Mouse (Mus musculus) left cerebral cortex, postnatal 14 days (tissue): ENCODE results near the gene Slc5a5. TPM values are rescaled to one million over a fixed set of nuclear protein-coding genes. Genes with fewer than 3 reads are reported as not detected.

Source experiments
- DNase-seq, 2 experiments: peaks; one replicate each; pipeline ENCODE4 v3.0.0; 2021 to 2022; ENCODE audit warnings: low spot score in 2 of 2, mixed read lengths in 1 of 2
- intact Hi-C: fragments of 180-260 bp; cut with DNase I; formaldehyde crosslinking; loops from one replicate; pipeline ENCODE4 v1.15.1; 2025
- total RNA-seq, 2 experiments: library from RNA; stranded (reverse); gene quantifications; 2 replicates each; pipeline ENCODE4 v1.2.3; 2021

The Slc5a5 gene
- total RNA-seq, 2 experiments from 2014 or later, result 8.4 to 10.3 TPM

GRCm38 (mm10) chr8:70891356-70891755, 1.2 kb downstream of the Slc5a5 start:
- intact Hi-C loops, result loop anchor here (10.0 kb wide), 1 partner anchor 483 kb away; the partner anchor contains the start of gene Ocel1

DNA sequence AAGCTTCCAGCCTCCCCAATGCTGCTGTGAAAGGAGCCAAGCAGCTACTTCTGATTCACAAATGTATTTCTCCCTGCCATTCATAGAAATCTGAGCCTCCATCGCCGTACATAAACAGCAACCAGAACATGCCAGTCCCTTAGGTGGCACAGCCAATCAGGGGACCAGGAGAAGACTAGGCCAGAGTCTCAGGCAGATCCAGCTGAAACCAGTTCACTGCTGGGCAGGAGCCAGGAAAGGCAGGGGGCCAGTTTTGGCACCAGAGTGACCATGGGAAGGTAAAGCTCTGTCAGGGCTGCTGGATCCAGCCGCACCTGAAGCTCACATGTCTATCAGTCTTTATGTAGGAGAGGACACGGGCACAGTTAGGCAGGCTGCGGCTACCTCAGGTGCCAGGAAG, 1.9 kb downstream of the Slc5a5 start:
- no peak for DNase-seq
- intact Hi-C loops, result loop anchor here (10.0 kb wide), 1 partner anchor 484 kb away; the partner anchor contains the start of gene Ocel1

More at GRCm38 (mm10) chr8:70891356-70891755, 1.2 kb downstream of the Slc5a5 start:
- DNase-seq, result no peak

DNA sequence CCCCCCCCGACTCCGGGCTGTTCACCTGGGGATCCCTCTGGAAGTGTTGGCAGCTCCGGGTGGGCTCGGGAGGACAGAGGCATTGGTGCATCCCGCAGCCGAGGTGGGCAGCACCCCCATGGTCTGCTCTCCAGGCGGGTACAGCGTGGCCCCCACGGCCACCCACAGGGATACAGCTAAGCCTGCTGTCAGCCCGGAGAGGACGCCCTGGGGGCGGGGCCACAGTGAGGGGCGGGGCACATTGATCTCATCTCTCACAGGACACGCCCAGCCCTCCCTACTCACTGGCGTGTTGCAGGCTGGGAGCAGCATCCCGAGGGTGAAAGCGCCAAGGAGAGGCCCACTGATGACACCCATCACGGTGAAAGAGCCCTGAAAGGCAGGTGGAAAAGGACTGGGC, 4.9 kb downstream of the Slc5a5 start:
- intact Hi-C loops, result no loop called here
- no peak for DNase-seq

- no peak for DNase-seq
- intact Hi-C loops, result no loop called here
Measured at GRCm38 (mm10) chr8:70885612-70886011, 6.9 kb downstream of the Slc5a5 start.

- intact Hi-C loops, result no loop called here
- no peak for DNase-seq
Measured at GRCm38 (mm10) chr8:70884683-70885082, 7.9 kb downstream of the Slc5a5 start.

- no peak for DNase-seq
- intact Hi-C loops, result no loop called here
Measured at GRCm38 (mm10) chr8:70884186-70884585, 8.4 kb downstream of the Slc5a5 start.

DNA sequence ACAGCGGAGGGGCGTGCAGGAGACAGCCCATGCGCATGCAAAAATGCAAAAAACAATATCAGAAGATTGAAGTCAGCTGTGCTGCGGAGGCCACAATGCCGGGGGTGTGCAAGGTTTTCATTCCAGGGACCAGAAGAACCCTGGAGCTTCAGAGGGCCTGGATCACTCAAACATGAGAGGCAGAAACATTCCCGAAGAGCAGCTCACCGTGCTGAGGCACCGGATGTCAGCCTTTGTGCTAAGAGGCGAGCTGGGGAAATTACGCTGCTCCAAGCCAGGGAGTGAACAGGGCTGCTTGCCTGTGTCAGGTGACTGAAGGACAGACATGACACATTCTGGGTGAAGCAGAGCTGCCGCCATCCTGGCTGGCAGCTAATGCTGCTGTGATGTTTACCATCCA, 12.0 kb downstream of the Slc5a5 start:
- no peak for DNase-seq
- intact Hi-C loops, result no loop called here

- no peak for DNase-seq
- intact Hi-C loops, result no loop called here
Measured at GRCm38 (mm10) chr8:70880126-70880525, 12.4 kb downstream of the Slc5a5 start.

GRCm38 (mm10) chr8:70879500-70879899, 13.1 kb downstream of the Slc5a5 start:
- intact Hi-C loops, result no loop called here
- DNase-seq, result no peak

DNA sequence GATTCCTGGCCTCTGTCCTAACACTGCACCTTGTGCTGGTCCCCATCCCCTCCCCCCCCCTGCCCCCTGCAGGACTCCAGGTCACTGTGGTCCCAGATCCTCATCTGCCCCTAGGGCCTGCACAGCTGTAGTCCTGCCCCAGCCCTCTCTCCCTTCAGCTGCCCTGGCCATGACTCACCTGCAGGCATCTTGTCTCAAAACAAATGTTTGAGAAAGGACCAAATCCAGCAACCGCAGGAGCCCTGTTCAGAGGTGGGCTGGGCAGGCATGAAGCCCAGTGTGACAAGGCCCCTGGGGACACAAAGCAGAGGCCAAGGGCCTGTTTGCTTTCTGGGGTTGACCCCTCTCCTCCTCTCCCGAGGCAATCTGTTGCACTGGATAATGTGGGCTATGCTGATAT, 14.4 kb downstream of the Slc5a5 start:
- intact Hi-C loops, result no loop called here
- no peak for DNase-seq

DNA sequence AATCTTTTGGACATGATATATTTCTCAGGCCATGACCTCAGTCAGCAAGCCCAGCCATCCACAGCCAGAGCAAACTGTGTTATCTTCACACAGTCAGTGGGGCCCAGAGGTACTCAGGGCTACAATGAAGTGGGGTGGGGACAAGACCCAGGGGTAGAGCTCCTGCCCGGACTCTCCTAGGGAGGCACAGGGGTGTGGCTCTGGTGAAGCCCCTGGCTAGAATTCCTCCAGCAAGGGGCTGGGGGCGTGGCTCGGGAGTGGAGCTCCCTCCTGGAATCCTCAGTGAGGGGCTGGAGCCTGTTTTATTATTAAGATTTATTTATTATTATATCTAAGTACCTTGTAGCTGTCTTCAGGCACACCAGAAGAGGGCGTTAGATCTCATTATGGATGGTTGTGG, 16.2 kb downstream of the Slc5a5 start:
- DNase-seq, result no peak

DNA sequence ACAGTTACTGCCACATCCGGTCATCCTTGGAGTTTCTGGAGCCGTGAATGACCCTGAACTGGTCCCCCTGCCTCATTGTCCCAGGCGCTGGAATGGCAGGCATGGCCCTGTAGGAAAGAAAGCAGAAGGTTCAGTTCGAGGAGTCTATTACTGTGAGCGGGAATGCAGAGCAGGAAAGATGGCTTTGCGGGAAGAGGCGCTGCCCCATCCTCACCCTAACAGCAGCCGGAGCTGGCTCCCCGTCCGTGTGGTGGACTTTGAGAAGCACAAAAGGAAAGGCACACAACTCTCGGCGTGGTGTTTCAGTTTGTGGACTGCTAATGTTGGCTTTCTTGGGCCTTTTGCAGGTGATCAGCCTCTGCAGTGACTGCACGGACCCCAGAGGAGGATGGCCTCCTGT, 18.1 kb downstream of the Slc5a5 start:
- no peak for DNase-seq
- intact Hi-C loops, result loop anchor here (2.0 kb wide), 1 partner anchor 18 kb away; the partner anchor contains the start of gene Slc5a5

More for the DNA sequence above, 16.2 kb downstream of the Slc5a5 start:
- intact Hi-C loops, result no loop called here

DNA sequence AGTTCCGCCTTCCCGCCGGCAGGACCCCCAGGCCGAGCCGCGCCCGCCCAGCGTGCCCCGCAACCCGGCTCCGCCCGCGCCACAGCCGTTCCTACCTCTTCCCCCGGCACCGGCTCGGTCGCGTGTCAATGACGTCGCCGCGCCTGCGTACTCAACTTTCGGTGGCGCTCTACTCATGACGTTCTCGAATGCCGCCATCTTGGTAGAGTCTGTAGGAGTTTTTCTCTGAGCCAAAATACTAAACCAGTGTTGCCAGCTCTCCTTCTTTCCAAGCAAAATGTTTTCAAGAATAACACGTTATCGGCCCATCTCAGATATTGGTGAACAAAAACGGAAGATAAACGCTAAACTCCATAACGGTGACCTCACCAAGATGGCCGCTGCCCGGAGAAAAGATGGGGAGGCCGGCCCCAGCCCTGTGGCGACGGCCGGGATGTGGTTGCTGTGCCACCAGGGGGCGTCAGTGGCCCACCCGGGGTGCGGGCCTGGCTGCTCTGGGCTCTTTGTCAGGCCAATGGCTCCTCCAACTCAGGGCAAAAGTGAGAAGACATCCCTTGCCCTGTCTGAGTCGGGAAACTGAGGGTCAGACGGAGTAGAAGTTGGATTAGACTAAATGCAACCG, 19.1 kb downstream of the Slc5a5 start, which contains the start of gene Ccdc124:
Gene Ccdc124, minus strand, starts transcription at position 572 of the 622 bp plus-strand sequence.
- intact Hi-C loops, result loop anchor here (1.0 kb wide), 1 partner anchor 24 kb away; the partner anchor contains the start of gene Rpl18a
- DNase-seq, result peak; percentile 96

- intact Hi-C loops, result loop anchor here (1.0 kb wide), 1 partner anchor 24 kb away; the partner anchor contains the start of gene Rpl18a
- DNase-seq, result no peak
Measured at GRCm38 (mm10) chr8:70872643-70873363, 19.8 kb downstream of the Slc5a5 start.

DNA sequence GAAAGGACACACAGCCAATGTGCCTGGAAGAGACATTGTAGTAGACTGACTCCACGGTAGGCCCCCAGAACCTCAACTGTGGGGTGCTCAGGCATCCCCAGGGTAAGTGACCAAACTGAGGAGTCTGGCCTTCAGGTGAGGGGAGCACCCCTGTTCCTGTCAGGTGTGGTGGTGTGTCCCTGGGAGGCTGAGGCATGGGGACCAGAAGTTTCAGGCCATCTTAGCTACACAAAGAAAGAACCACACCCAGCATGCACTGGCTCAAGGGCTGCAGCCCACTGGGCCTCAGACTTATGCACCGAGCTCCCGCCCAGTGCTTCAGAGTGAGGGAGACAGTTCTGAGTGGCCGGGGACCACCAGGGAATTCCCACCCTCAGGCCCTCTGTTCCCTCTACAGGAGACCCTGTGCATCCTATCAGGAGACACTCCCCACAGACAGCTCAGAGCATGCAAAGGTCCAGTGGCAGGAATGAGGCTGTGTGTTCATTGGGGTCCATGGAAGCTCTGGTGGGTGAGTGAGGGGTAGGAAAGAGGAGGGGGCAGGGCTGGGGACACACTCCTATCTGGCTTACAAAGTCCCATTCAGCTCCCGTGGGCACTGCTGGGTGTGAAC, 21.3 kb downstream of the Slc5a5 start:
- intact Hi-C loops, result no loop called here
- no peak for DNase-seq

DNA sequence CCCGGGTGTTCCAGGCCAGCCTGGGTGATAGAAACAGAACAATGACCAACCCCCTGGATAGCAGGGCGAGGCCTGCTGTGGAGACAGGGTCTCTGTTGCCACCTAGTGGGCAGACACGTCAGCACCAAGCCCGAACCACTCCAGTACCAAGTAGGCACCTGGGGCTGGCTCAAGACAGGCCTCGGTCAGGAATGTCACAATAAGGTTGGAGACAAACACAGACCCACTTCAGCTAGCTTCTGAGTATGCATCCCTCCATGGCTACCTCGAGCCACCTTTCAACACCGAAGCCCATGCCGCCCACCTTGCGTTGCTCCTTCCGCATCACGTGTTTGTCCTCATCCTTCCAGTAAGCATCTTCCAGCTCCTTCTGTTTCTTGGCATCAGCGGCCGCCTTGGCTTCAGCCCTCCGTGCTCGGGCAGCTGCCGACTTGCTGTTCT, 22.9 kb downstream of the Slc5a5 start:
- intact Hi-C loops, result loop anchor here (1.0 kb wide), 1 partner anchor 25 kb away; no protein-coding TSS in a partner anchor
- peak; percentile 84 to 87 for DNase-seq

DNA sequence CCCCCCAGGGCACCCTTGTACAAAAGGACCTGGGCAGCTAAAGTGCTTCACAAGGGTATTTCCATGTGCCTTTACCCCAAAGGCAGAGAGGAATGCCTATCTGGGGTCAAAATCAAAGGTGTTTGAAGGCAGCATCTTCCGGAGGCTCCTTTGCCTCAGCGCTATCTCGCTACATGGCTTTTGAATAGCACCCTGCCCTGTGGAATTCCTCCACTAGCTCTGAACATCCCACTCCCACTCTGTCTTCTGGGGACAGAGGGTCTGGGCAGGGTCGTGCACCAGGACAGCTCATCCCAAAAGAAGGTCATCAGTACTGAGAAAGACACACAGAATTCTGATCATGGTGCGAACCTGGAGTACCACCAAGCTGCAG, 23.4 kb downstream of the Slc5a5 start:
- no peak for DNase-seq
- intact Hi-C loops, result loop anchor here (1.0 kb wide), 1 partner anchor 25 kb away; no protein-coding TSS in a partner anchor

DNA sequence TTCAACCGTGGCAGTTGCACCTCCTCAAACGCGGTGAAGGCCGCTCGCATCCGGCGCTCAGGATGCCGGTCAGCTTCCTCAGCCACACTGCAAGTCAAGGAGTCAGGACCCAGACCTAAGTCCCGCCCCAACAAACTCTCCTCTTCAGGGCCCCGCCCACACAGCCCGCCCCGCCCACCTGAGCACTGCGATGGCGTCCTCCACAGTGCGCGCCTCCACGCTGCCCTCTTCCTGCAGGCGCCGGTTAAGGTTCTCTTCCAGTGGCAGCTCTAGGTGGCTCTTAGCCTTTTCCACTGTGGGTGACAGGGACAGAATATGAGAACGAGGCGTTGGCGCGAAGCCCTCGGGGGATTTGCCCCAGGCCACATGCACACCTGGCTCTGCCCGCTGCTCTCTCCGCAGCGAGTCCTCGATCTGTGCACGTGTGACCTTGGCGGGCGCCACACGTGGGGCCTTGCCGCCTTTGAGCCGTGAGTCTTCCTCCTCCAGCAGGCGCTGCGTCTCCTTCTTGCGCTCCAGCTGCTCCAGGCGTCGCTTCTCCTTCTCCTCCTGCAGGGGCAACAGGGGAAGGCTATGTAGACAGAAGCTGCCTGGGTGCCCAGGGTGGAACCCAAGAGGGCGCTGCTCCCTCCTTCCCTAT, 23.9 kb downstream of the Slc5a5 start:
- no peak for DNase-seq
- intact Hi-C loops, result loop anchor here (1.0 kb wide), 1 partner anchor 24 kb away; no protein-coding TSS in a partner anchor

- no peak for DNase-seq
- intact Hi-C loops, result no loop called here
Measured at GRCm38 (mm10) chr8:70866566-70866965, 26.0 kb downstream of the Slc5a5 start.
